Mouse (Mus musculus): Measurements from ENCODE around the gene Fosl1.

Fosl1 gene

DNA sequence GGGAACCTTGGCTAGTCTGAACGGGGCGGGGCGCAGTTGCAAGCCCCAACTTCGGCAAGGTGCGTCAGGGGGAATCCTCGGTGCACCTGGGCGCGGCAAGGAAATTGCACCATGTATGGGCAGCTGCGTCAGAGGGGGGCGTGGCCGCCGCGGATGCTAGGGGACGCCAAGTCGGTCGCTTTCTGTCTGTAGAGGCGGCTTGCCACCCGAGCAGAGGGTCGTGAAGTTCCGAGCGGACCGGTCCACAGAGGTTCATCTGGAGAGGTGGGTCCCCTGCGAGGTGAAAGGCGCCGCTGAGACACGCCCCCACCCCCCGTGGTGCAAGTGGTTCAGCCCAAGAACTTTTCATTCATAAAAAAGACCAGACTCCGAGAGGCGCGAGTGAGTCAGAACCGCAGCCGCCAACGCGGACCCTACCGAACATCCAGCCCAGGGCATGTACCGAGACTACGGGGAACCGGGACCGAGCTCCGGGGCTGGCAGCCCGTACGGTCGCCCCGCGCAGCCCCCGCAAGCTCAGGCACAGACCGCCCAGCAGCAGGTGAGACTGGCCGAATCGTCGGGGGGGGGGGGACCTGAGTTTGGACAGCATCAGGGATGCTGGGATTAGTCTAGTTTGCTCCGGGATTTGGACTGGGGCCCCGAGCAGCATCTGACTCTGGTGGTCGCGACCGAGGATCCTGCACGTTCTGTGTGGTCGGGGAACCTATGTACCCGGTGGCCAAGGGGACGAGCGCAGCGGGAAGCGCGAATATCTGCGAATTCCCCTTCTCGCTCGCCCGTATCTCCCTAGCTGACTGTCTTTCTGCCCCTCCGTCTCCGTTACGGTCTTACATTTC, at the start of gene Fosl1:
Gene Fosl1 (plus strand): TSS at position 33 of the 839 bp plus-strand sequence.
- TF ChIP-seq GATA4 (IDR thresholded peaks at IDR 0.05; ENCODE audit: insufficient replicate concordance, low read length): no peak

DNA sequence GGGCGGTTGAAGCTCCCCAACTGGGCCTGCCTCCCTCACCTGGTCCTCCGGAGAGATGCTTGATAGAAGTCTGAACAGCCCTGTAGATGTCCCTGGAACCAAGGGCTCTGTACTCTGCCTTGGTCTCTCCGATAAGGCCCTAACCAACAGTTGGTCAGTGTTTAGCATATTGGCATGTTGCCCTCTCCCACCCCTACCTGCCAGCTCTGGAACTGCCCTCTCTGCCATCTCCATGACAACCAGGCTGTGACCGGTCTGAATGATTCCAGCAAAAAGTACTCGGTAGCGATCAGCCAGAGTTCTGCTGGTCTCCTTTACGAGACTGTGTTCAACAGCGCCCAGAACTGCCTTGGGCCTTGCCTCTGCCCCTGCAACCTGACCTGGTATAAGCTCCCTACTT, 45.1 kb upstream of the Fosl1 start, which contains the start of gene Tsga10ip:
Gene Tsga10ip (minus strand): TSS at position 234 of the 400 bp plus-strand sequence.
- no peak for TF ChIP-seq GATA4 (IDR thresholded peaks at IDR 0.05; ENCODE audit: insufficient replicate concordance, low read length)

DNA sequence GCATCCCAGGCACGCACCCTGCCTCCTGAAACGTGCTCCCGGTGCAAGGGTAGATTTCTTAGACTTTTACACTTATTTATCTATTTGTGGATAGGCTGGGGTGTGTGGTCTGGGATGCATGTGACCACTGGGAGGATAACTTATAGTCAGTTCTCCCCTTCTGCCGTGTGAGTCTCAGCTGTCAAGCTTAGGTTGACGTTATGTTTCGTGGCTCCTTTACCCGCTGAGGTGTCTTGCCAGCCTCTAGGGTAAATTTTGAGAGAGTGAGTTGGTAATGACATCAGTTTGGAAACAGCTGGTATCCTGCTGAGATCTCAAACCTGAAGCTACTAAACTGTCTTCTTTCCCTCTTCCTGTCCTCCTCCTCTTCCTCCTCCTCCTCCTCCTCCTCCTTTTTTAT, 41.4 kb upstream of the Fosl1 start:
- no peak for TF ChIP-seq GATA4 (IDR thresholded peaks at IDR 0.05; ENCODE audit: insufficient replicate concordance, low read length)

DNA sequence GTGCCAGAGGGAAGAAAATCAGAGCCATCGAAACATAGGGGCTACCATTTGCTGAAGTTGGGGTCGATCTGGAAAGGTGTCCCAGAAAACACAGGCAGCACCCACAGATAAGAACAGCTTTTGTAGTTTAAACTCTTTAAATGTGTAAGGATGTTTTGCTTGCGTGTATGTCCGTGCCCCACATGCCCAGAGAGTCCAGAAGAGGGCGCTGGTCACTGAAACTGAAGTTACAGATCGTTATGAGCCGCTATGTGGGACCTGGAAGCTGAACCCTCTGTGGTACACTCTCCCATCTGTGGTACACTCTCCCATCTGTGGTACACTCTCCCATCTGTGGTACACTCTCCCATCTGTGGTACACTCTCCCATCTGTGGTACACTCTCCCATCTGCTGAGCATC, 40.2 kb upstream of the Fosl1 start:
- no peak for TF ChIP-seq GATA4 (IDR thresholded peaks at IDR 0.05; ENCODE audit: insufficient replicate concordance, low read length)

DNA sequence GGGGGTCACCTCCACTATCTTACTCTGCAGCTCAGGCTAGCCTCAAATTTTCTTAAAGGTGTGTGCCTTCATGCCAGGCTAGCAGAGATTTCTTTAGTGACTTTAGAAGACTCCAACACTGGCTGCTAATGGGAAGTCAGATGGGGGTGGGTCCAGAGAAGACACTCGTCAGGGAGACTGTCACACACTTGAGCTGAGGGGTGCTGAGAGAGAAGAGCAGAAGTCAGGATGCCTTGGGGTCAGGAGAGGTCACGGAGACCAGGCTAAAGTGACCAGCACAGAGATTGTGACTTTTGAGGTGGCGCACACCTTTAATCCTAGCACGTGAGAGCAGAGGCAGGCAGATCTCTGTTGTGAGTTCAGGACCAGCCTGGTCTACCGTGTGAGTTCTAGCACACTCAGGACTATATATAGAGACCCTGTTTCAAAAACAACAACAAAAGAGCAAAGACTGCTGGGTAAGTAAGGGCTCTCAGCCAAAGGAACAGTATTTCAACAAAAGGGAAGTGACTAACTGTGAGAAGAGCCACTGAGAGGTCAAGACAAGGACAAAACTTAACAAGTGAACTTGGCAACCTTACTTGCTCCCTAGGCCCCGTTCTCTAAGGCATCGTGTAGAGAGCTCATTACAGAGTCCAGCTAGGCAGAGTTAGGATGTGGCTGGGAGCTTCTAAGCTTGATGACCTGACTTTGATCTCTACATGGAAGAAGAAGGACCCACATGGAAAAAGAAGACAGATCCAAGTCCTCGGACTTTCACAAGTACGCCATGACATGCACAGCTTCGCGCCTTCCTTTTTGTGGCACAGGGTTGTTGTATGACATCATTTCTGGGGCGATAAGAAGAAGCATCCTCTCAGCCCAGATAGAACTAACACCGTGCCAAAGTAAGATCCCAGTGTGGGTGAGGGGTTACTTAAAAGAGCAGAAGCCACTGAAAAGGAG, 39.0 kb upstream of the Fosl1 start:
- peak; percentile 51; the same call in 1 of the 2 replicates for TF ChIP-seq GATA4 (IDR thresholded peaks at IDR 0.05; ENCODE audit: insufficient replicate concordance, low read length)

DNA sequence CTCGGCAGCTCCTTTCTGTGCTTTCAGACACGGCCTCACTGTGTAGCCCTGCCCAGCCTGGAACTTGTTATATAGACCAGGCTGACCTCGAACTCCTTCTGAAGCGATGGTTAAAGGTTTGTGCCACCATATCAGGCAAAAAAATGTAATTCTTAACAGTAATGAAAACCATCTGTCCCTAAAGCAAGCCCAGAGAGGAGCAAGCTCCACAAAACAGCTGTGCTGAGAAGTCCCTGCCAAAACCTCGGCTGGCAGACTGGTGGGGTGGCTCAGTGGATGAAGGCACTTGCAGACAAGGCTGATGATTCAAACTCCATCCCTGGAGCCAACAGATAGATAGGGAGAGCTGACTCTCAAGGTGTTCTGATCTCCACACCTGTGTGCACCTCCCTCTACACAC, 38.3 kb upstream of the Fosl1 start:
- TF ChIP-seq GATA4 (IDR thresholded peaks at IDR 0.05; ENCODE audit: insufficient replicate concordance, low read length): no peak

DNA sequence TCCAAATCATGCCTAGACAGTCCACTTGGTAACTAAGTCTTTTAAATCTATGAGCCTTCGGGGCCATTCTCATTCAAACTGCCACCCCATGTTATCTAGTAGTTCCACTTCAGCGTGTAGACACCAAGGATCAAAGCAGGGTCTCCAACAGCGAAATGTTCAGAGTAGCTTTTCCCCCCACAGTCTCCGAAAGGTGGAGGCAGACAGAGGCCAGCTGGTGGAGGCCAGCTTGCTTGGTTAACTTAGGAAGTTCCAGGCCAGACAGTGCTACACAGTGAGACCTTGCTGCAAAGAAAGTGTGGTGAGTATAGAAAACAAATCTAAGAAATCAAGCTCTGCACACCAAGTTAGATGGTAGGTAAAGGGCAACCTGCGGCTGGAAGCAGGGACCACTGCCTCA, 36.7 kb upstream of the Fosl1 start:
- TF ChIP-seq GATA4 (IDR thresholded peaks at IDR 0.05; ENCODE audit: insufficient replicate concordance, low read length): no peak

DNA sequence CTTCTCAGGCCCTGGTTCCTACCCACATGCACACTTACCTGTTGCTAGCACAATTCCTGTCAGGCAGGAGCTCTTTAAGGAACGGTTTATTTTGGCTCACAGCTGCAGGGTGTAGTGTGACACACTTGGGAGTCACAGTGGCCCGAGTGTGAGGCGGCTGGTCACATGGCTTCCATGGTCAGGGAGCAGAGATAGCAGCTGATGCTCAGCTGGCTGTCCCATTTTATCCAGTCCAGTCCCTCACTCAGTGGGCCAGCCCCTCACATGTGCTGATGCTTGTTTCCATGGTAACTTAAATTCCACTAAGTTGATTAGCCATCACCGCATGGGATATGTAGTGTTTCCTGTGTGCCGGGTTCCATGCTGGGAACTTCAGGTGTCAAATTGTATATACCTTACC, 35.4 kb upstream of the Fosl1 start:
- no peak for TF ChIP-seq GATA4 (IDR thresholded peaks at IDR 0.05; ENCODE audit: insufficient replicate concordance, low read length)

DNA sequence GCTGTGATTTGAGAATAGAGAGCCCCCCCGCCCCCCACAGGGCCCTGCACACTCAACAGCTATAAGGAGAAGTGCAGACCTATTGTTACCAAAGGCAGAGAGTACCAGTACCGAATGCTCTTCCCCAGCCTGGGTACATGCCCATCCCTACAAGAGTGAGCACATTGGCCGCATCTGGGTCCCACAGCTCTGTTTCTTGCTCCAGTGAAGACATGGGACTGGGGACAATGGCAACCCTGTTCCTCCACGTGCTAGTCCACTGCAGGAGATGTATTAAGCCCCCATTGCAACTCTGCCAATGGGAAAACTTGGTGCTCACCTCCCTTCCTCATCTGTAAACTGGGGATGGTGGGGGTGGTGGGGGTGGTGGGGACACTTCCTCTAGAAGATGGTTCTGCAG, 33.5 kb upstream of the Fosl1 start:
- no peak for TF ChIP-seq GATA4 (IDR thresholded peaks at IDR 0.05; ENCODE audit: insufficient replicate concordance, low read length)

DNA sequence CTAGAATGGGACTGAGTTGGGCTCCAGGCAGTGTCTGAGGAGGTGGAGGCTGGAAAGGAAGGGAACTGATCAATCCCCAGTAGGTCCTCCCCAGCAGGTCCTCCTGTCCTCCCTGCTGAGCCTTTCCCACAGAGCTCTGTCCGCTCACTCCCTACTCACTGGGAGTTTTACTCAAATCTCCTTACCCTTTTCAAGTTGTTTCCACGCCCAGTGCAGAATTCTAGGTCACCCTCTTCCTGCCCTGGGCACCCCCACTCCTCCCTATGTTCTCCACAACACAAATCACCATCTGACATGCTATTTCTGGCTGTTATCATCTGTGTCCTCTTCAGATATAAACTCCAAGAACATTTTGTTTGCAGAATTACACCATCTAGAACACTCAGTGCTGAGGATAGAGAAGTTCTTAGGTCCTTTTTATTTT, 32.8 kb upstream of the Fosl1 start:
- TF ChIP-seq GATA4 (IDR thresholded peaks at IDR 0.05; ENCODE audit: insufficient replicate concordance, low read length): peak; percentile 59; the same call in 1 of the 2 replicates

DNA sequence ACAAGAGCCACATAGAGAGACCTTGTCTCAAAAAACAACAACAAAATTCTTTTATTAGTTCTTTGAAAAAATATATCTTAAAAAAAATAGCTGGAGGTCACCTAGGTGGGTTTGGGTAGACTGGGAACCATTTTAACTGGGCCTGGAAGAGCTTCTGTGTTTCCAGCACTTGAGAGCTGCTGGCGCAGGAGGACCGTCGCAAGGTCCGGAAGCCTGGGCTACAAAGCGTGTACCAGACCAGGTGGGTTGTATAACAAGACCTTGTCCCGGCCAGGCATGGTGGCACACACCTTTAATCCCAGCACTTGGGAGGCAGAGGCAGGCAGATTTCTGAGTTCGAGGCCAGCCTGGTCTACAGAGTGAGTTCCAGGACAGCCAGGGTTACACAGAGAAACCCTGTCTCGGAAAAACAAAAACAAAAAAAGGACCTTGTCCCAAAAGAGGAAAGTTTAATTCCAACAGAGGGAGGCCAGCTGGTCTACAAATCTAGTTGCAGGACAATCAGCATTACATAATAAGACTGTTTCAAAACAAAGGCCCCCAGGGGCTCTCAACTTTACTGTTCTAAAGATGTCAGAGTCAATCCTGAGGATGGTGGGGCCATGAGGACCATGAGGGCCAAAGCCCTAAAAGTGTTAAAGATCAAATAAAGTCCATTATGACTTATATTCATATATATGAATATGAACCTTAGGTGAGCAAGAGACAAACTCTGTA, 28.4 kb upstream of the Fosl1 start:
- no peak for TF ChIP-seq GATA4 (IDR thresholded peaks at IDR 0.05; ENCODE audit: insufficient replicate concordance, low read length)

DNA sequence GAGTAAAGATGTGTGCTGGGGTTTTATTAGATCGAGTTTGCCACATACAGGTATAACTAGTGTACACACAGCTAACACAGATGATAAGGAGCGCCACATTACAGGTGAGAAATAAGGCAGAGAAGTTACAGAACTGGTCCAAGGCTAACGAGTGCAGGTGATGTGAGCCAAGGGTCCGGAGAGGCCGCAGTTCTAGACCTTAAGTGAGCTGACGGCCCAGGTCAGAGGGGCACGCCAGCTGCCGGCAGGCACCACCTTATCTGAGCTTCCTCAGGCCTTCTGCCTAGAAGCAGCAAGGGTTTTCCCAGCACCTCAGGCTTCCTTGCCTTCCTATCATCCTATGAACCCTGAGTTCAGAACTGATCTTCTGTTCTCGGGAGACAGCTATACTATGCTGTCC, 27.7 kb upstream of the Fosl1 start:
- TF ChIP-seq GATA4 (IDR thresholded peaks at IDR 0.05; ENCODE audit: insufficient replicate concordance, low read length): no peak

DNA sequence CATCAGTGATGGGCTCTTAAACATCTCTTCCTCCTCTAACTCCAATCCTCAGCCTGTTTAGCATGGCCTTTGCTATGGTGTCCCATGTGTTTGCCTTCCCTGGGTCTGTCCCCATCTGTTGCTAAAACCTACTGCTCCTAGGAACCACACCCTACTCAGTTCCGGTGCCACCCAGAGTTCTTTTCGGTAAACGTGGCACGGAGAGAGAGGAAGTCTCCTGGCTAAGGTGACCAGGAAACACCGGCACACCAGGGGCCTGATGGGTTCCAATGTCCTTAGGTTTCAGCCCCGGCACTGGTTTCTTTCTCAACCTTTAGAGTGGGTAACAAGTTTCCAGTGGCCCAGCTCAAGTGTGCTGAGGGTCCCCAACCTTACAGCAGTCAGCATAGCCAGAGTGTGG, 26.8 kb upstream of the Fosl1 start:
- no peak for TF ChIP-seq GATA4 (IDR thresholded peaks at IDR 0.05; ENCODE audit: insufficient replicate concordance, low read length)

DNA sequence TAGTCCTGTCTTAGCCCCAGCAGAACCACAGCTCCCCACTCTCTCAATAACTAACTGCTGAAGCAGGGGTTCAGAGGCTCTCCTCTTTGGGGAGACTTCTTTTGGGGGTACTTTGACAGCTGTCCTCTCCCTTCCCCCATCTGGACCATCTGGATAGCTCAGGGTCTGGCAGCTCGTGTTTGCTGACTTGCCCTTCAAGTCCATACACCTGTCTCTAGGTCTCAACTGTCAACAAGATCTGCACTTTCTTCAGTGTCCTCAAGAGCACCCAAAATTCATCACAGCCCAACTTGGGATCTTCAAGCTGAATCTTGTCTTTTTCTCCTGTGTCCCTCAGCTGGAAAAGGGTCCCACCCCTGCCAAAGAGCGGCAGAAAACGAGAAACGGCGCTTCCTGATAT, 25.6 kb upstream of the Fosl1 start:
- no peak for TF ChIP-seq GATA4 (IDR thresholded peaks at IDR 0.05; ENCODE audit: insufficient replicate concordance, low read length)

DNA sequence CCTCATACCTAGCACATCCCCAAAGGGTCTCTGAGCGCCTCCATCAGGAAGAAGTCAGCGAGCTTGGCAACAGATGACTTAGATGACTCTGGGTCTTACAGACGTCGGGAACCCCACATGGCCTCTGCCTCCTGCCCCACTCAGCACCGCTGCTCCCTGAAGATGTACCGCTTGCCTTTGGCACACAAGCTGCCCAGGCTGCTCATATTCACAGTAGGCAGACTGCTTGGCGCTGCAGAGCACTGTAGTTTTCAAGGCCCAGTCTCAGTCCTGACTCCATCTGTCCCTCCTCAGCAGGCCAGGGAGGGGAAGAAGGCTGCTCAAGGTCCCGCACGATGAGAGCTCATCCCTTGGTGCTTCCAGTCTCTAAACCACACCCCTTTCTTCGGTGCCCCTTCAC, 25.1 kb upstream of the Fosl1 start:
- no peak for TF ChIP-seq GATA4 (IDR thresholded peaks at IDR 0.05; ENCODE audit: insufficient replicate concordance, low read length)

Data from liver, adult (tissue).